Mouse (Mus musculus): ENCODE measurements around the gene Gp9. TPM values are rescaled to one million over a fixed set of nuclear protein-coding genes. Genes with fewer than 3 reads are reported as not detected.

The Gp9 gene
- not detected for polyA plus RNA-seq (2014; fragmentation: Illumina TruSeq; extraction: RNeasy Lipid Tissue Mini Kit (QIAGEN cat#74804); ENCODE audit: low replicate concordance)

GRCm38 (mm10) chr6:87777842-87778241, at the start of gene Gp9:
Gp9 (plus strand) TSS chr6:87778072.

GRCm38 (mm10) chr6:87730591-87731462, 47.0 kb upstream of the Gp9 start, which contains the start of gene Efcc1:
Efcc1 (plus strand) TSS chr6:87730869.

GRCm38 (mm10) chr6:87811675-87812338, 33.9 kb downstream of the Gp9 start, which contains the start of gene Rab43:
Rab43 (minus strand) TSS chr6:87812164.

Other genes starting within 250 kb of the Gp9 start
- 0.74 TPM for gene Arhgap25, start 244.8 kb upstream of the Gp9 start, polyA plus RNA-seq (2014; fragmentation: Illumina TruSeq; extraction: RNeasy Lipid Tissue Mini Kit (QIAGEN cat#74804); ENCODE audit: low replicate concordance)
- 0.56 TPM for gene Prokr1, start 187.3 kb upstream of the Gp9 start, polyA plus RNA-seq (2014; fragmentation: Illumina TruSeq; extraction: RNeasy Lipid Tissue Mini Kit (QIAGEN cat#74804); ENCODE audit: low replicate concordance)
- gene Aplf, start 105.9 kb upstream of the Gp9 start, polyA plus RNA-seq (2014; fragmentation: Illumina TruSeq; extraction: RNeasy Lipid Tissue Mini Kit (QIAGEN cat#74804); ENCODE audit: low replicate concordance) = 6.0 TPM
- gene Efcc1, start 47.2 kb upstream of the Gp9 start, polyA plus RNA-seq (2014; fragmentation: Illumina TruSeq; extraction: RNeasy Lipid Tissue Mini Kit (QIAGEN cat#74804); ENCODE audit: low replicate concordance) = not detected
- gene Rab43, start 34.1 kb downstream of the Gp9 start, polyA plus RNA-seq (2014; fragmentation: Illumina TruSeq; extraction: RNeasy Lipid Tissue Mini Kit (QIAGEN cat#74804); ENCODE audit: low replicate concordance) = 29.1 TPM
- not detected for gene Gm45140, start 57.7 kb downstream of the Gp9 start, polyA plus RNA-seq (2014; fragmentation: Illumina TruSeq; extraction: RNeasy Lipid Tissue Mini Kit (QIAGEN cat#74804); ENCODE audit: low replicate concordance)
- 7.5 TPM for gene Isy1, start 60.7 kb downstream of the Gp9 start, polyA plus RNA-seq (2014; fragmentation: Illumina TruSeq; extraction: RNeasy Lipid Tissue Mini Kit (QIAGEN cat#74804); ENCODE audit: low replicate concordance)
- gene Cnbp, start 73.0 kb downstream of the Gp9 start, polyA plus RNA-seq (2014; fragmentation: Illumina TruSeq; extraction: RNeasy Lipid Tissue Mini Kit (QIAGEN cat#74804); ENCODE audit: low replicate concordance) = 634 TPM
- 22.2 TPM for gene Copg1, start 109.7 kb downstream of the Gp9 start, polyA plus RNA-seq (2014; fragmentation: Illumina TruSeq; extraction: RNeasy Lipid Tissue Mini Kit (QIAGEN cat#74804); ENCODE audit: low replicate concordance)
- gene Hmces, start 135.9 kb downstream of the Gp9 start, polyA plus RNA-seq (2014; fragmentation: Illumina TruSeq; extraction: RNeasy Lipid Tissue Mini Kit (QIAGEN cat#74804); ENCODE audit: low replicate concordance) = 7.0 TPM
- gene H1fx, start 203.6 kb downstream of the Gp9 start, polyA plus RNA-seq (2014; fragmentation: Illumina TruSeq; extraction: RNeasy Lipid Tissue Mini Kit (QIAGEN cat#74804); ENCODE audit: low replicate concordance) = not detected

Data from small intestine, adult 10 weeks (tissue).